Mouse (Mus musculus): ENCODE data around the gene Fam172a.

The Fam172a gene

GRCm38 (mm10) chr13:78099746-78100530, 398.1 kb downstream of the Fam172a start:
- in situ Hi-C loops (cut with MboI, MseI) = no loop called here

- in situ Hi-C loops (cut with MboI, MseI) = no loop called here
Measured at GRCm38 (mm10) chr13:78100664-78101063, 398.8 kb downstream of the Fam172a start.

- in situ Hi-C loops (cut with MboI, MseI) = no loop called here
Measured at GRCm38 (mm10) chr13:78102337-78102736, 400.5 kb downstream of the Fam172a start.

GRCm38 (mm10) chr13:78104851-78105250, 403.0 kb downstream of the Fam172a start:
- in situ Hi-C loops (cut with MboI, MseI) = no loop called here

GRCm38 (mm10) chr13:78110648-78111047, 408.8 kb downstream of the Fam172a start:
- in situ Hi-C loops (cut with MboI, MseI) = no loop called here

- in situ Hi-C loops (cut with MboI, MseI) = no loop called here
Measured at GRCm38 (mm10) chr13:78113978-78114377, 412.1 kb downstream of the Fam172a start.

- in situ Hi-C loops (cut with MboI, MseI) = no loop called here
Measured at GRCm38 (mm10) chr13:78118715-78119114, 416.9 kb downstream of the Fam172a start.

GRCm38 (mm10) chr13:78121991-78122390, 420.2 kb downstream of the Fam172a start:
- in situ Hi-C loops (cut with MboI, MseI) = no loop called here

GRCm38 (mm10) chr13:78123911-78124426, 422.1 kb downstream of the Fam172a start:
- in situ Hi-C loops (cut with MboI, MseI) = no loop called here

- in situ Hi-C loops (cut with MboI, MseI) = loop anchor here (25.0 kb wide), 1 partner anchor 445 kb away; the partner anchor contains the start of gene Fam172a
Measured at GRCm38 (mm10) chr13:78157465-78157864, 455.6 kb downstream of the Fam172a start.

GRCm38 (mm10) chr13:78162149-78162548, 460.3 kb downstream of the Fam172a start:
- in situ Hi-C loops (cut with MboI, MseI) = loop anchor here (25.0 kb wide), 1 partner anchor 450 kb away; the partner anchor contains the start of gene Fam172a

GRCm38 (mm10) chr13:78163087-78163958, 461.5 kb downstream of the Fam172a start:
- in situ Hi-C loops (cut with MboI, MseI) = loop anchor here (25.0 kb wide), 1 partner anchor 451 kb away; the partner anchor contains the start of gene Fam172a

GRCm38 (mm10) chr13:78164941-78165340, 463.1 kb downstream of the Fam172a start:
- in situ Hi-C loops (cut with MboI, MseI) = loop anchor here (25.0 kb wide), 1 partner anchor 453 kb away; the partner anchor contains the start of gene Fam172a

GRCm38 (mm10) chr13:78168166-78168565, 466.3 kb downstream of the Fam172a start:
- in situ Hi-C loops (cut with MboI, MseI) = loop anchor here (25.0 kb wide), 1 partner anchor 456 kb away; the partner anchor contains the start of gene Fam172a

- in situ Hi-C loops (cut with MboI, MseI) = loop anchor here (25.0 kb wide), 1 partner anchor 459 kb away; the partner anchor contains the start of gene Fam172a
Measured at GRCm38 (mm10) chr13:78171320-78171719, 469.5 kb downstream of the Fam172a start.

GRCm38 (mm10) chr13:78171984-78172636, 470.3 kb downstream of the Fam172a start:
- in situ Hi-C loops (cut with MboI, MseI) = loop anchor here (25.0 kb wide), 1 partner anchor 460 kb away; the partner anchor contains the start of gene Fam172a

- in situ Hi-C loops (cut with MboI, MseI) = loop anchor here (25.0 kb wide), 1 partner anchor 461 kb away; the partner anchor contains the start of gene Fam172a
Measured at GRCm38 (mm10) chr13:78172861-78173260, 471.0 kb downstream of the Fam172a start.

GRCm38 (mm10) chr13:78174191-78174590, 472.4 kb downstream of the Fam172a start:
- in situ Hi-C loops (cut with MboI, MseI) = loop anchor here (25.0 kb wide), 1 partner anchor 462 kb away; the partner anchor contains the start of gene Fam172a

GRCm38 (mm10) chr13:78174891-78175290, 473.1 kb downstream of the Fam172a start:
- in situ Hi-C loops (cut with MboI, MseI) = loop anchor here (25.0 kb wide), 1 partner anchor 463 kb away; the partner anchor contains the start of gene Fam172a

- in situ Hi-C loops (cut with MboI, MseI) = no loop called here
Measured at GRCm38 (mm10) chr13:78175821-78176380, 474.1 kb downstream of the Fam172a start.
